Mouse (Mus musculus) heart, postnatal 14 days (tissue): ENCODE data around the gene Cdc45. TPM values are rescaled to one million over a fixed set of nuclear protein-coding genes. Genes with fewer than 3 reads are reported as not detected.

Source experiments
- DNase-seq, 2 experiments: peaks; one replicate each; pipeline ENCODE4 v3.0.0; 2021 to 2022
- intact Hi-C: fragments of 180-260 bp; cut with DNase I; formaldehyde crosslinking; loops from one replicate; pipeline ENCODE4 v1.15.1; 2025
- total RNA-seq, 2 experiments: library from RNA; stranded (reverse); gene quantifications; 2 replicates each; pipeline ENCODE4 v1.2.3; 2021

Gene Cdc45
- total RNA-seq, 2 experiments from 2014 or later = 4.9 to 5.0 TPM

DNA sequence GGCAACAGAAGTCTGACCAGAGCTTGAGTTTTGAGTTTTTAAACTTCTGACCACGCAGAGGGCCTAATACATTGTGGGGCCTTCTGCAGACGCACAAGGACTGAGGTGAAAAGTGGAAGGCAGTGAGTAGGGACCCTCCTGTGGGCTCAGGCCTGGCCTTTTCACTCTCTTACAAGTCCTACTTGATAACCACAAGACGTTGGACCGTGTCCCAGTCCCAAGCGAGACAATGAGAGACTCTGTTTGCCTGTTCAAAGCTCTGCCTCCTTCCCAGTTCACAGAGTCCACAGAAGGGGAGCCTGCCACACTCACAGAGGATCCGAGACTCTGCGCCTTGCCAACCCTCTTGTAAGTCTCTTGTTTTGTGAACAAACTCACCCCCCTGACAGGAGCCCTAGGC lies 15.1 kb downstream of the Cdc45 start:
- no peak for DNase-seq
- intact Hi-C loops = loop anchor here (5.0 kb wide), 1 partner anchor 169 kb away; the partner anchor contains the start of genes Gm49601 and Sept5

DNA sequence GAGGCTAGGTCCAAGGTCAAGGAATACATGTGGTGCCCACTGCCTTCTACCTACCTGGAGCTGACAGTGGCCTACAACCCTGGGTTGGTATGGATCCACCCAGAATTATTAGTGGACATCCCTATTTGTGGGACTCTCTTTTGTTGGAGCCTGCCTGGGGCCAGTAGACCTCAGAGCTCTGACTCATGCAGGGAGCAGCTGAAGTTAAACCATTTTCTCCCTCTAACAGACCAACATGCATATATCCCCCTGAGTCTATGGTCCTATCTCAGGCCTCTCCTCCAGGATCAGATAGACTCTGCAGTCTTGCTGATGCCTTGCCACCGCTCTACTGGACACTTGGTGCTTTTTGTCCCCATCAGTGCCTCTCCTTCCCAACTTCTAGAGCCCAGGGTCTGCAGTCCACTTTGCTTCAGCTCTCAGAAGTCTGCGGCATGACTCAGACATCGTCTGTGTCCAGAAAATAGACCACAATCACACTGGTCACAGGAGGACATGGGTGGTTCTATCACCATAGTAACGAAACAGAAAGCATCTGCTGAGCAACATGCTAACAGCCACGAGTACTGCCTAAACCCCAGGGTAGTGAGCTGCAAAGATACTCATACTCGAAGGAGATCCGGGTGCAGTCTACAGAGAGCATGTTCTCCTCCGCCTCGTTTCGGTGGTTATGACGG lies 16.4 kb downstream of the Cdc45 start:
- intact Hi-C loops = loop anchor here (5.0 kb wide), 1 partner anchor 168 kb away; the partner anchor contains the start of genes Gm49601 and Sept5
- no peak for DNase-seq

- DNase-seq = no peak
- intact Hi-C loops = no loop called here
Observed at GRCm38 (mm10) chr16:18788627-18789406, 23.0 kb downstream of the Cdc45 start.

DNA sequence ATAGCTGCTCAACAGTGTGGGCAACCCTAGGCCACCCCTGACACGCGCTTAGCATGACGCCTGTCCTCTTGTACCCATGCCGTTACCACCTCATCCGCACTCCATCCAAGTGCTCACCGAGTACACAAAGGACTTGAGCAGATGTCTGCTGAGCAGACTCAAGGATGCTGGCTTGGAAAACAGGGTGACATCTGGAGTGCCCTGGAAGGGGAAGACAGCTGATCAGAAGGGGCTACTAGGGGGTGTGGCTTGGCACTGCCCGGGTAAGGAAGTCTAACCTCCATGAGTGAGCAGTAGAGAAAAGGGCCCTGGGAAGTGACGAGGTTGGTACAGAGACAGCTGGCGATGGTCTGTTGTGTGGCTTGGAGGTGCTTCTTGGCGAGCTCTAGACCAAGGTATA lies 25.1 kb downstream of the Cdc45 start:
- intact Hi-C loops = no loop called here

DNA sequence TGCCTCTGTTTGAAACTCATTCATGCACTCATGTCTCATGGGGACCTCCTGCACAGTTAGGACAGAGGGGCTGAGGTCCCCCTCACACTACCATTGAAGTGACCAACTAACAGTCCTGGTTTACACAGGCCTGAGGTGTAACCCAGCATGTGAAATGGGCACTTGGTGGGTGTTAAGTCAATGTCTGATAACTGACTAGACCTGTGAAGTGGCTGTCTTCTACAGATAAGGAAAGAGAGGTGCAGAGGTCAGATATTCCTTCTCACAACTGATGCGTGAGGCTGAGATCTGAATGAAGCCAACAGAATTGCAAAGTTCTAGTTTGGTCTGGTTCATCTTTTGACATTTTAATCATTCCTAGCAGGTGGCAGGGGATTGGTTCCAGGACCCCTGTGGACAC lies 26.3 kb downstream of the Cdc45 start:
- intact Hi-C loops = no loop called here

More for the DNA sequence above, 25.1 kb downstream of the Cdc45 start:
- DNase-seq = no peak

GRCm38 (mm10) chr16:18785025-18785424 lies 26.8 kb downstream of the Cdc45 start:
- intact Hi-C loops = no loop called here
- DNase-seq = no peak

More for the DNA sequence above, 26.3 kb downstream of the Cdc45 start:
- DNase-seq = no peak

DNA sequence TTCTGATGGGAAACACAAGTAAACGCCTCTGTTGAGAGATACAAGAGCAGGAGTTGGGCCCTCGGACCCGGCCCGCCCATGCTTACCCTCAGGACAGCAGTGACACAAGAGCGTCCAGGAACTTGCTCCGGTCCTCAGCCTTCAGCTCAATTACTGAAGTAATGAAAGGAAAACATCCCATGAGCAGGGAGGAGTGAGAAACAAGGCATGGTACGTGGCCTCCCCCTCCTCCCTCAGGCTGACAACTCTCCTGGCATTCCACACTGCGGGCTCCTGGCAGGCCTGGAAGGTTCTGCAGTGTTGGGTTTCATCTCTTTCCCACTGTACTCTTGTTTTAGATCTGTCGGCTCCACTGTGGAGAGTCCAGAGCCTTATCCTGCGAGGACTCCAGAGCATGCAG lies 30.0 kb downstream of the Cdc45 start:
- intact Hi-C loops = loop anchor here (5.0 kb wide), 1 partner anchor 85 kb away; no protein-coding TSS in a partner anchor
- DNase-seq = no peak

- intact Hi-C loops = loop anchor here (2.0 kb wide), 1 partner anchor 46 kb away; no protein-coding TSS in a partner anchor
- DNase-seq = no peak
Observed at GRCm38 (mm10) chr16:18778461-18778860, 33.3 kb downstream of the Cdc45 start.

DNA sequence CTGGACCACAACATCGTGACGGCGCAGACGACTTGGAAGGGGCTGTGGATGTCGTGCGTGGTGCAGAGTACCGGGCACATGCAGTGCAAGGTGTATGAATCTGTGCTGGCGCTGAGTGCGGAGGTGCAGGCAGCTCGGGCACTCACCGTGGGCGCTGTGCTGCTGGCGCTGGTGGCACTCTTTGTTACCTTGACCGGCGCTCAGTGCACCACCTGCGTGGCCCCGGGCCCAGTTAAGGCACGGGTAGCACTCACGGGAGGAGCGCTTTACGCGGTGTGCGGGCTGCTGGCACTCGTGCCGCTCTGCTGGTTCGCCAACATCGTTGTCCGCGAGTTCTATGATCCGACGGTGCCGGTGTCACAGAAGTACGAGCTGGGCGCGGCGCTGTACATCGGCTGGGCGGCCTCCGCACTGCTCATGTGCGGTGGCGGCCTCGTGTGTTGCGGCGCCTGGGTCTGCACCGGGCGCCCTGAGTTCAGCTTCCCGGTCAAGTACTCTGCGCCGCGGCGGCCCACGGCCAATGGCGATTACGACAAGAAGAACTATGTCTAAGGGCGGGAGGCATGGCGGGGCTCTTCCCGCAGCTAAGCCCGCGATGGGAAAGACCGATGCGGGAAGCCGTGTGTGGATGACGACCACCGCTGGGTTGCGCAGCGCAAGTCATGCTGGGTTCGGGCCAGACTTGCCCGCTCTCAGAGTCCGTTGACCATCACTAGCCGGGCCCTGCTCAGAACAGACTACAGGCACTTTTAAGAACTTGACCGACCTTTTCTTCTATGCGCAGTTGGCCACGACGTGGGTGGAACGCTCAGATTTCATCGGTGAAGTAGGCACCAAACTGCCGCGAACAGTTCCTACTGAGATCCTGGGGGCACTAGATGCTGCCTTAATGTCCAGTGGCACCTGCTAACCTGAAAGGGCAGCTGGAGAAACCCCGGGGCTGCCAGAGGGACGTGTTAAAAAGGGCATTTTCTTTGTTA lies 34.4 kb downstream of the Cdc45 start:
- peak; percentile 27 to 34 for DNase-seq

DNA sequence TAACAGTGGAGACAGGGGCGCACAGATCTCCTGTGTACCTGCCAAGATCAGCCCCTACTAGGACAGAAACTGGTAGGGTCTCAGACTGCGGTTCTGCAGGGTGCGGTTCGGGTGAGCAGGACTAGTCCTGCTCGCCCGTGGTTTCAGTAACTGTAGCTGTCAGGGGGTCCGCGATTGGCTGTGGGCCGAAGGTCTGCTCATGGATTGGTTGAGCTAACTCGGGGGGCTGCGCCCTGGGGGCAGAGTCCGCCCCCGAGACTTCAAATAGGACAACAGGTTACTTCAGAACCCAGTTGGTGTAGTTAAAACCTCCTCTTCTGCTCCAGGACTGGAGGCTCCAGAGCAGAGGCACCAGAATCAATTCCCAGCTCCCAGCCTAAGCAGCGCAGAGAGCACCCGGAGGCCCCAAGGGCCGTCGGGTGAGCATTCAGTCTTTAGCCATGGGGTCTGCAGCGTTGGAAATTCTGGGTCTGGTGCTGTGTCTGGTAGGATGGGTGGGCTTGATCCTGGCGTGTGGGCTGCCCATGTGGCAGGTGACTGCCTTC lies 35.2 kb downstream of the Cdc45 start, which contains the start of gene Cldn5:
Gene Cldn5 (plus strand): TSS at position 292 of the 545 bp plus-strand sequence.
- intact Hi-C loops = no loop called here
- peak; percentile 59 to 70 for DNase-seq

More for the DNA sequence above, 34.4 kb downstream of the Cdc45 start:
- intact Hi-C loops = loop anchor here (2.0 kb wide), 1 partner anchor 45 kb away; no protein-coding TSS in a partner anchor

GRCm38 (mm10) chr16:18775621-18776555 lies 35.9 kb downstream of the Cdc45 start:
- DNase-seq = peak; percentile 54 to 60
- intact Hi-C loops = no loop called here

DNA sequence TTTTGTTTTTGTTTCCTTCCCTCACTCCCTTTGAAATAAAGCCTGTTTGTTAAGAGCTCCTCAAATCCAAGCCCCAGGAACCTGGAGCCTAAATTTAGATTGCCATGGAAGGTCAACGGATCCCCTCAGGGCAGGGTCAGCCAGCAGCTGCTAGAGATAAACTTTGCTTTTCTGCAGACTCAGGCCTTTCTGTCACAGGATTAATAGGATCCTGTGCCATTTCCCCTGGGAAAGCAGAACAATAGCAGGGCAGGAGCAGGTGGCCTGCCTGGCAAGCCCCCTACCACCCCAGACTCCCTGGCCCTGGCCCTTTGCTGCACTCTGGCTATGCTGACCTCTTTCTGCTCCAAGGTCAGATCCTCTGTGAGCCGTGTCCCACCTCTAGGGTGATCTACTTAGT lies 37.9 kb downstream of the Cdc45 start:
- intact Hi-C loops = no loop called here
- no peak for DNase-seq

DNA sequence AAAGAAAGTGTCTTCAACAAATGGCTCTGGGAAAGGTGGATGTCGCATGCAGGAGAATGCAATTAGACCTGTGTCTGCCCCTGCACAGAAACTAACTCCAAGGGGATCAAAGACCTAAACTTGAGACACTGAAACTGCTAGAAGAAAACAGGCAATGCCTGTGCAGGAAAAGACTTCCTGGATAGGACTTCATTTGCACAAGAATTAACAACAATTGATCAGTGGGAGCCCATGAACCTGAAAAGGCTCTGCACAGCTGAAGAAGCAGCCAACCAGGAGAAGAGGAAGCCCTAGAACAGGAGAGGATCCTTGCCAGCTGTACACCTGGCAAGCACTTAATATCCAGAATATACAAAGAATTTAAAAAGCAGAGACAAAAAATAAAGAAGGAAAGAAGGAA lies 42.3 kb downstream of the Cdc45 start:
- DNase-seq = no peak
- intact Hi-C loops = no loop called here

- intact Hi-C loops = no loop called here
- no peak for DNase-seq
Observed at GRCm38 (mm10) chr16:18766390-18766789, 45.4 kb downstream of the Cdc45 start.

GRCm38 (mm10) chr16:18762960-18763359 lies 48.8 kb downstream of the Cdc45 start:
- DNase-seq = no peak
- intact Hi-C loops = no loop called here

DNA sequence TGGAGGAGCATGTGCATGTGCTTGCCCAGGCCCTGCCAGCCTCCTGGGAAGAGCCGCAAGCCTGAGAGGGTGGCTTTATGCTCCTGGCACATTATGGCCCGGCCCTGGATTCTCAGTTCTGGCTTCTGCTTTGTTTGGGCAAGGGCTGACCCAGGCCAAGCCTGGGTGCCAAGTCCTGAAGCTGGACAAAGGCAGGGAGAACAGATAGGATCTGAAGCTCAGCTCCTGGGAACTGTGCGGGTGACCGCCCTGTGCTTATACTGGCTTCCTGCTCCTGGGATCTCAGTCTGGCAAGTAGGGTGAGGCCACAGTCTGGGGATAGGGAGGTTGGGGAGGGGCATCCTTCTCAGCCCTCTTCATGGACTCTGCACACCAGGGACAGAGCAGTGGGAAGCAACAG lies 50.1 kb downstream of the Cdc45 start:
- intact Hi-C loops = no loop called here
- no peak for DNase-seq

GRCm38 (mm10) chr16:18751885-18752499 lies 59.8 kb downstream of the Cdc45 start:
- intact Hi-C loops = no loop called here
- no peak for DNase-seq

DNA sequence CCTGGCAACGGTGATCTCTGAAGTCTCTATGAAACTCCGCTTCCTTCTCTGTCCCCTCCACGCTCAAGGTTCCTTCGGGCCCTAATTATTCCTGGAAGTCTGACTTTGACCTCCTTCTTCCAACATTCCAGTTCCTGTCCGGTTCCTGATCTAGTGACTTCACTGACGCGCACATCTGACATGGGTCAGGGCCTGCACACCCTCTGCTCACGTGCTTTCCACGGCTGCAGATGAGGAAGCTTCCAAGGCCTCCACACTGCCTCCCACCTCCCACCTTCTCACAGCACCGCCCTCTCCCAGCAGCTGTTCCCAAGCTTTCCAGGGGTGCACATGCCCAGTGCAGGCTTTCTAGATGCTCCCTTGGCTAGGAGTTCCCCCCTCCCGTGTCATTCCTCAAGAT lies 60.7 kb downstream of the Cdc45 start:
- intact Hi-C loops = no loop called here
- DNase-seq = no peak
